Mouse (Mus musculus): ENCODE data around the gene Hmx3.
A peak's percentile ranks its signal among the peaks of the same experiment; 100 is the strongest.

DNA sequence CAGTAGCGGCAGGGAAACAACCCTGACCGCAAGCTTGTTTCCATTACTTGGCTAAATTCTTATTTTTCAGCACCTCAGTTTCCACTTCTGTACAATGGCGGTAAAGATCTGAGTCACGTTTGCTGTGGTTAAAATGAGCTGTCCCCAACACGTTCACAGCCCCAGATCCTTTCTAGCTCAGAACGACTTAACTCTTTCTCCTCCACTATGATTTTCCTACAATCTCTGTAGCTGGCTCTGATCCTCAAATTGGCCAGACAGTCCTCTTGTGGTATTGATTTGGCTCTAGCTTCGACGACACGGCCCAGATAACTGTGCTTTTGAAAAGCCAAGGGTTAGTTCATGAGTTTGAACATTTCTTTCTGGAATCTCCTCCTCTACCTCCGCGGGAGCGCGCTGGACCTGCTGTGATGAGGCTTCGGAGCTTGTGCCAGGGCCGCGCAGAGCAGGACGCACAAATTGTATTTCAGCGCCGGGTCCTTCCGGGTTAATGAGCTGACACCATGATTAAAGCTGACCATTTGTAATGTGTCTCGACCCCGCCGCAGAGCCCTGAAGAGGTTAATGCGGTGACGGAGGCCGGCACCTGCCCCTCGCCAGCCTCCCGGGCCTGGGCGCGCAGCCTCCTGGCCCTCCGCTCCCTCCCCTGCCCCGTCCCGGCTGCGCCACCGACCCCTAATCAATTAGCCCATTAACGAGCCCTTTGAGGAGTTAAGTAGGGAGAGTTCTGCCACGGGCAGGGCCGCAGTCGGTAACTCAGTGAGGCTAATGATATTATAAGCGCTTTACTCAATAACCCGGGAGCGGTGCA lies 9.5 kb downstream of the Hmx3 start:
- TF ChIP-seq NRF1 (IDR thresholded peaks at IDR 0.05; ENCODE audit: low read depth, low read length) (no peak), MAFK (IDR thresholded peaks at IDR 0.05; ENCODE audit: insufficient replicate concordance, low read length) (no peak), POLR2A (IDR thresholded peaks at IDR 0.05; ENCODE audit: low read depth, low read length) (no peak), EP300 (IDR thresholded peaks at IDR 0.05; ENCODE audit: low read length) (no peak), CTCF (conservative IDR thresholded peaks at IDR 0.05 in 1 of 2, IDR thresholded peaks at IDR 0.05 in 1 of 2; ENCODE audit: low read depth in 2 of 2, low read length in 2 of 2) (no peak), ZMIZ1 (IDR thresholded peaks at IDR 0.05; ENCODE audit: low read depth, low read length) (no peak), CHD2 (IDR thresholded peaks at IDR 0.05; ENCODE audit: low read length) (no peak), BHLHE40 (IDR thresholded peaks at IDR 0.05; ENCODE audit: low read depth, low read length) (peak; percentile 84), HCFC1 (IDR thresholded peaks at IDR 0.05; ENCODE audit: low read depth, low read length) (no peak), TCF12 (IDR thresholded peaks at IDR 0.05; ENCODE audit: low read depth, low read length) (no peak), NELFE (IDR thresholded peaks at IDR 0.05; ENCODE audit: low read depth, low read length) (no peak), SIN3A (IDR thresholded peaks at IDR 0.05; ENCODE audit: low read length) (no peak)

Data from CH12.LX (cell line).